Mouse (Mus musculus) kidney, adult 2 months (tissue): ENCODE measurements around the gene Bdp1.
A peak's percentile ranks its signal among the peaks of the same experiment; 100 is the strongest.

Source experiments
- CTCF ChIP-seq: fragments of 200-500 bp; conservative IDR thresholded peaks from 2 replicates; pipeline ENCODE4 v1.5.1; 2011; ENCODE audit warnings: low read depth, mild to moderate bottlenecking, control low read depth, low read length, moderate library complexity, mixed read lengths; ENCODE audit not compliant: insufficient read depth, insufficient read length
- POLR2A ChIP-seq: fragments of 200-500 bp; IDR thresholded peaks from one replicate; pipeline ENCODE4 v1.6.1; 2011; ENCODE audit warnings: low read depth, low read length, control low read depth

DNA sequence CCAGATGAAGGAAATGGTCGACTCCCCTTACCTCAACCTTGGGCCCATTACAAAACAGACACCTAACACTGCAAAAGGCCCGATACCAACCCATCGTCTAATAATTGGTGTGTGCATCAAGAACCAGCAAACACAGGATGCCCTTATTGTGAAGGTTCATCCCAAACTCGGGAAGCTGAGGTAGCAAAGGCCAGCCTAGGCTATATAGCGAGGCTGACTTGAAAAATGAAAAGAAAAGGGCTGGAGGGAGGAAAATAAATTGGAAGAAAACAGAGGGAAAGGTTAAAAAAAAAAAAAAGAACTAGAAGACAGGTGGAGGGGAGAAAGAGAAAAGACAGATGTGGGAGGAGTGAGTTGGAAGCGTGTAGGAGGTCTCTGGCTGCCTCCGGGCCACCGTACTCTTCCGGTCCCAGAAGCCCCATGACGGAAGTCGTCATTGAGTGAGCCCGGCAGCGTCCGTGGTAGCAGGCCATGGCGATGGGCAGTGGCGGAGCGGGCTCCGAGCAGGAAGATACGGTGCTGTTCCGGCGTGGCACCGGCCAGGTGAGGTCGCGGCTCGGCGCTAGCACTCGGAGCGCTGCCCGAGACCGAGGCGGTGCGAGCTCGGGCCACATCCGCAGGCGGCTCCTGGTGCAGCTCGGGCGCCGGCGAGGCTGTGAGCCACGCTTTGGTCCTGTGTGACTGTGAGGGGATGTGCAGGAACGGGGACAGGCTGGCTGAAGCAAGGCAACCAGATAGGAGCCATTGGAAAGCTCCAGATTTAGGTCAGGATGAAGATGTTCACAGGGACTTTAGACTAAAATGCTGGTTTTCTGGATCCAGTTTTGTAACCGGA is 20.8 kb upstream of the Bdp1 start, which contains the start of gene Smn1:
- TF ChIP-seq CTCF = no peak
- peak; percentile 54 for TF ChIP-seq POLR2A
